Mouse (Mus musculus) heart, embryonic 15.5 days (tissue): ENCODE measurements around the gene Hipk2. TPM values are rescaled to one million over a fixed set of nuclear protein-coding genes. Genes with fewer than 3 reads are reported as not detected.

Experiments used
- ATAC-seq: fragments of 200-750 bp; cut with Nextera tagmentation; replicated peaks from 2 replicates; pipeline ENCODE4 v1.8.0; 2017; ENCODE audit warnings: low read depth, moderate TSS enrichment; ENCODE audit not compliant: insufficient number of reproducible peaks, insufficient read depth, low FRiP score
- H3K27ac ChIP-seq: fragments of 300-500 bp; sonication (generic); 2 replicates; pipeline ENCODE4 v1.5.1; 2015; ENCODE audit warnings: mild to moderate bottlenecking, inconsistent platforms
- H3K27me3 ChIP-seq: fragments of 300-500 bp; sonication (generic); 2 replicates; pipeline ENCODE4 v1.6.1; 2015; ENCODE audit warnings: inconsistent platforms
- H3K36me3 ChIP-seq: fragments of 300-500 bp; sonication (generic); 2 replicates; pipeline ENCODE4 v1.6.1; 2015; ENCODE audit warnings: mild to moderate bottlenecking, inconsistent platforms
- H3K4me1 ChIP-seq: fragments of 300-500 bp; sonication (generic); replicated peaks from 2 replicates; pipeline ENCODE4 v1.6.1; 2015; ENCODE audit warnings: inconsistent platforms
- H3K4me2 ChIP-seq: fragments of 300-500 bp; sonication (generic); 2 replicates; pipeline ENCODE4 v1.6.1; 2015; ENCODE audit warnings: inconsistent platforms, mild to moderate bottlenecking, moderate library complexity
- H3K4me3 ChIP-seq: fragments of 300-500 bp; sonication (generic); 2 replicates; pipeline ENCODE4 v1.5.1; 2015; ENCODE audit warnings: mild to moderate bottlenecking, inconsistent platforms
- H3K9ac ChIP-seq: fragments of 300-500 bp; sonication (generic); 2 replicates; pipeline ENCODE4 v1.6.1; 2015; ENCODE audit warnings: mild to moderate bottlenecking, inconsistent platforms
- H3K9me3 ChIP-seq: fragments of 300-500 bp; sonication (generic); replicated peaks from 2 replicates; pipeline ENCODE4 v1.6.1; 2016; ENCODE audit warnings: inconsistent platforms
- WGBS: fragments of 180-500 bp; shearing (Covaris S2); methylation state at CpG from one replicate; pipeline ENCODE4 v1.1.7; 2015; ENCODE audit warnings: mixed read lengths; 5-methylcytosine and 5-hydroxymethylcytosine counted together
- polyA plus RNA-seq: library from polyadenylated mRNA; unstranded; fragments of >200 nt; fragmentation: Nextera tagmentation; extraction: Ambion mirVana; gene quantifications from 2 replicates; pipeline ENCODE4 v1.2.1, GENCODE M21; 2015

The Hipk2 gene
- polyA plus RNA-seq, 1 experiment from 2014 or later, result 8.8 TPM

DNA sequence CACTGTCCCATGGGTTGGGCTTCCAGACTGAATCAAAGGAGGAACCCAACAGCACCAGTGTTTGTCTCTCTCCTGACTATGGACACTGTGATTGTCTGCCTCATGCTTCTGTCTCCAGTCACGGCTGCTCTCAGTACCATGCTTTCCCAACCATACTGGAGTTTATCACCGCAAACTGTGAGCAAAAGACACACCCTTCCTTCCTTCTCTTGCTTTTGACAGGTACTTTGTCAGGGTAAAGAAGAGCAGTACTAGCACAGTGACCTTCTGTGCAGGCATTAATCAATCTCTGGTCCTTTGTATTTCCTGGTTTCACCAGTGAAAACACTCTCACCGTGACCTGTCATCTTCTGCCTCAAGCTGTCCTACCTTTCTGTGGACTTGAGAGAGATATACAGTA lies 25.7 kb upstream of the Hipk2 start:
- no peak overlapping the region for H3K27ac ChIP-seq

GRCm38 (mm10) chr6:38901152-38901551 lies 25.2 kb upstream of the Hipk2 start:
- Histone ChIP-seq H3K9ac (no peak overlapping the region), H3K4me2 (no peak overlapping the region)
- 79% methylated on average over 4 of the region's 4 CpGs for WGBS

More for the DNA sequence above, 25.7 kb upstream of the Hipk2 start:
- Histone ChIP-seq H3K27me3 (no peaks in the 10 kb centered on the region), H3K4me2 (no peak overlapping the region), H3K4me1 (no peaks in the 10 kb centered on the region), H3K9ac (no peak overlapping the region), H3K36me3 (no peaks in the 10 kb centered on the region), H3K9me3 (no peaks in the 10 kb centered on the region), H3K4me3 (no peak overlapping the region)
- WGBS, result 66% methylated on average over 3 of the region's 3 CpGs
- ATAC-seq, result no peak

DNA sequence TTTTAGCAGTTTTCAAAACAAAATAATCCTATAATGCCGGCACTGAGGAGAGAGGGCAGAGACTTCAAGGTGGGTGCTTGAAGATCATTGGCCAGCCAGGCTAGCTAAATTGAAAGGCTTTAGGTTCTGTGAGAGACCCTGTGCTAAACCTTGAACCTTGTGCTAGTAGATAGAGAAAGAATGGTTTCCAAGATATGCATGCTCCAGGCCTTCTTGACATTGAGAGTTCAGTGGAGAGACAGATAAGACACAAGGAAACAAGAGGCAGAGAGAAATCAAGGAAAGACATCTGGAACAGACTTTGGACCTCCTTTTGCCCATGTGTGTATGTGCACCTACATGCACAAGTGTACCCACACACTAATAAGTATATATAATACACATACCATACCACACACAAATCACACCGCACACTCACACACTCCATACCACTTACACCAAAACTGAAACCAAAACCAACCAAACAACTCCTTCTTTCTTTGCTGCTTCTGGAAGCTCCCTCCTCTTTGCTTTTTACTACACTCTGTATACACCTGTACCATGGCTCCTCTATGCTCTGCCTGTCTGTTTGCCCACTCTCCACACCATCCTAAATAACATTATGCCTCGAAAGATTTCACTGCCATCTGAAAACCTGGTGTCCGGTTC lies 24.6 kb upstream of the Hipk2 start:
- Histone ChIP-seq H3K4me2 (no peak overlapping the region), H3K9ac (no peak overlapping the region), H3K4me3 (no peak overlapping the region), H3K36me3 (no peaks in the 10 kb centered on the region), H3K4me1 (no peaks in the 10 kb centered on the region), H3K27ac (no peak overlapping the region), H3K27me3 (no peaks in the 10 kb centered on the region), H3K9me3 (no peaks in the 10 kb centered on the region)
- no peak for ATAC-seq
- 85% methylated on average over 4 of the region's 4 CpGs for WGBS

More at GRCm38 (mm10) chr6:38901152-38901551, 25.2 kb upstream of the Hipk2 start:
- H3K36me3 ChIP-seq, result no peaks in the 10 kb centered on the region
- H3K27me3 ChIP-seq, result no peaks in the 10 kb centered on the region
- no peak overlapping the region for H3K4me3 ChIP-seq
- ATAC-seq, result no peak
- no peaks in the 10 kb centered on the region for H3K9me3 ChIP-seq
- no peak overlapping the region for H3K27ac ChIP-seq
- no peaks in the 10 kb centered on the region for H3K4me1 ChIP-seq

- no peaks in the 10 kb centered on the region for H3K9me3 ChIP-seq
- H3K4me2 ChIP-seq, result no peak overlapping the region
- H3K36me3 ChIP-seq, result no peaks in the 10 kb centered on the region
- 79% methylated on average over 4 of the region's 4 CpGs for WGBS
- no peak overlapping the region for H3K9ac ChIP-seq
- H3K4me3 ChIP-seq, result no peak overlapping the region
- no peak for ATAC-seq
- no peaks in the 10 kb centered on the region for H3K27me3 ChIP-seq
- H3K27ac ChIP-seq, result no peak overlapping the region
- H3K4me1 ChIP-seq, result no peaks in the 10 kb centered on the region
These were observed 24.1 kb upstream of the Hipk2 start for GRCm38 (mm10) chr6:38900073-38900472.

DNA sequence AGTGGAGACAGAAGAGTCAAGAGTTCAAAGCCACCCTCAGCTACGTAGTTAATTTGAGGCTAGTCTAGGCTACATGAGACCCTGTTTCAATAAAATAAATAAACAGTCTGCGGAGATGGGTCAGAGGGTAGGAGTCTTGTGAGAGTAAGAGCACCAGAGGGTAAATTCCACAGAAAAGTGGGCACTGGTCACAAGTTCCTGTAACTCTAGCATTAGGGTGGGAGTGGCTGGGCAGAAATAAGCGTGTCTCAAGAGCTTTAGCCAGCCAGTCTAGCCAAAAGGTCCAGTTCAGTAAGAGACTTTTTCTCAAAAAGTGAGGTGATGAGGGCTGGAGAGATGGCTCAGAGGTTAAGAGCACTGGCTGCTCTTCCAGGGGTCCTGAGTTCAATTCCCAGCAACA lies 17.6 kb upstream of the Hipk2 start:
- H3K4me2 ChIP-seq, result no peak overlapping the region
- H3K4me1 ChIP-seq, result no peaks in the 10 kb centered on the region
- WGBS, result 80% methylated on average over 3 of the region's 3 CpGs
- H3K9ac ChIP-seq, result no peak overlapping the region
- no peaks in the 10 kb centered on the region for H3K27me3 ChIP-seq
- H3K36me3 ChIP-seq, result no peaks in the 10 kb centered on the region
- H3K27ac ChIP-seq, result no peak overlapping the region
- H3K4me3 ChIP-seq, result no peak overlapping the region
- no peak for ATAC-seq
- no peaks in the 10 kb centered on the region for H3K9me3 ChIP-seq

- ATAC-seq, result no peak
- Histone ChIP-seq H3K4me2 (no peak overlapping the region), H3K36me3 (no peaks in the 10 kb centered on the region), H3K27me3 (no peaks in the 10 kb centered on the region), H3K4me1 (no peaks in the 10 kb centered on the region), H3K27ac (no peak overlapping the region), H3K9me3 (no peaks in the 10 kb centered on the region), H3K4me3 (no peak overlapping the region), H3K9ac (no peak overlapping the region)
- WGBS, result 51% methylated on average over 2 of the region's 2 CpGs
These were observed 16.1 kb upstream of the Hipk2 start for GRCm38 (mm10) chr6:38892017-38892416.

GRCm38 (mm10) chr6:38889156-38889555 lies 13.2 kb upstream of the Hipk2 start:
- H3K9me3 ChIP-seq, result no peaks in the 10 kb centered on the region
- H3K4me3 ChIP-seq, result no peak overlapping the region
- no peak overlapping the region for H3K27ac ChIP-seq
- no peaks in the 10 kb centered on the region for H3K27me3 ChIP-seq
- no peak overlapping the region for H3K4me2 ChIP-seq
- ATAC-seq, result no peak
- H3K9ac ChIP-seq, result no peak overlapping the region
- no peaks in the 10 kb centered on the region for H3K4me1 ChIP-seq
- no peaks in the 10 kb centered on the region for H3K36me3 ChIP-seq
- WGBS, result 73% methylated on average over 6 of the region's 6 CpGs

DNA sequence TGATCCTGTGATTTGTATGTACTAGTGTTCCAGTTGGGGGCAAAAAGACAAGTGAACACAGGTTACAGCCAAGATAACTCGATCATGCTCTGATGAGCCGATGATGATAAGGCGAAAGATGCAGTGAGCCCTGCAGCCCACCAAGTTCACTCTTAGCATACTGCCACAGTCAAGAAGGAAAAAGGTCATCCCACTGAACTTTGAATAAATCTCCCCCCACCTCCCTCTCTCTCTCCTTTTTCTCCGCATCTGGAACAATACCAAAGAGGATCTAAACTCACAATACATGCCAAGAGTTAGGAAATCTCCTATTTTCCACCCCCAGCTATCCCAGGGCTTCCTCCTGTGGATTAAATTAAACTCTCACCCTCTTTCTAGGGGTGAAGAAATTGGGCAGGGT lies 11.5 kb upstream of the Hipk2 start:
- ATAC-seq, result no peak
- Histone ChIP-seq H3K27ac (no peak overlapping the region), H3K4me2 (no peak overlapping the region), H3K9me3 (no peaks in the 10 kb centered on the region), H3K36me3 (no peaks in the 10 kb centered on the region), H3K4me3 (no peak overlapping the region), H3K9ac (no peak overlapping the region), H3K4me1 (peaks cover 9% of the 10 kb centered on the region), H3K27me3 (no peaks in the 10 kb centered on the region)
- WGBS, result 80% methylated on average over 4 of the region's 4 CpGs

- Histone ChIP-seq H3K9ac (no peak overlapping the region), H3K27ac (no peak overlapping the region), H3K9me3 (no peaks in the 10 kb centered on the region), H3K36me3 (no peaks in the 10 kb centered on the region), H3K4me1 (peaks cover 9% of the 10 kb centered on the region), H3K4me3 (no peak overlapping the region), H3K4me2 (no peak overlapping the region), H3K27me3 (no peaks in the 10 kb centered on the region)
- ATAC-seq, result no peak
- WGBS, result 67% methylated on average over 1 of the region's 1 CpGs
These were observed 9.2 kb upstream of the Hipk2 start for GRCm38 (mm10) chr6:38885132-38885531.

DNA sequence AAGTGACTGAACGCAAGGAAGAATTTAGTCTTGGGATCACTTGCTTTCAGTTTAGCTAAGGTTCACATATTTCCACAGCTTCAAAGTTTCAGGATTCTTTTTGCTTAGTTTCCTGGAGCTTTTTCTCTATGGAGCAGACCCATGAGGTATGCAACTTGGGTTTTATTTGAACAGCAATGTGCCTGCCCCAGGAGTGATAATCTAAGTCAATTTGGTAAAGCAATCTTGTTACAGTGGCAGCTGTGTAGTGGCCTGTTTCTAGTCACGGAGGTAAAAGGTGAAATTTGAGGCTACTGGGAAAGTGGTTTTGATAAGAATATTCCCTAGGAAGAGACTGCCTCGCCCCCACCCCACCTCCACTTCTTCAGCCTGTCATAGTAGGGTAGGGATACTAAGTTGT lies 8.5 kb upstream of the Hipk2 start:
- ATAC-seq, result no peak
- no peak overlapping the region for H3K4me3 ChIP-seq
- H3K9me3 ChIP-seq, result no peaks in the 10 kb centered on the region
- H3K4me1 ChIP-seq, result peaks cover 9% of the 10 kb centered on the region
- H3K36me3 ChIP-seq, result no peaks in the 10 kb centered on the region
- H3K27me3 ChIP-seq, result no peaks in the 10 kb centered on the region
- H3K9ac ChIP-seq, result no peak overlapping the region
- 49% methylated on average over 3 of the region's 3 CpGs for WGBS
- no peak overlapping the region for H3K4me2 ChIP-seq
- H3K27ac ChIP-seq, result no peak overlapping the region

GRCm38 (mm10) chr6:38882728-38883171 lies 6.8 kb upstream of the Hipk2 start:
- Histone ChIP-seq H3K36me3 (no peaks in the 10 kb centered on the region), H3K4me2 (no peak overlapping the region), H3K4me3 (no peak overlapping the region), H3K27ac (no peak overlapping the region), H3K4me1 (peaks cover 9% of the 10 kb centered on the region), H3K27me3 (no peaks in the 10 kb centered on the region), H3K9me3 (no peaks in the 10 kb centered on the region), H3K9ac (no peak overlapping the region)
- WGBS, result 48% methylated on average over 6 of the region's 6 CpGs
- ATAC-seq, result no peak

DNA sequence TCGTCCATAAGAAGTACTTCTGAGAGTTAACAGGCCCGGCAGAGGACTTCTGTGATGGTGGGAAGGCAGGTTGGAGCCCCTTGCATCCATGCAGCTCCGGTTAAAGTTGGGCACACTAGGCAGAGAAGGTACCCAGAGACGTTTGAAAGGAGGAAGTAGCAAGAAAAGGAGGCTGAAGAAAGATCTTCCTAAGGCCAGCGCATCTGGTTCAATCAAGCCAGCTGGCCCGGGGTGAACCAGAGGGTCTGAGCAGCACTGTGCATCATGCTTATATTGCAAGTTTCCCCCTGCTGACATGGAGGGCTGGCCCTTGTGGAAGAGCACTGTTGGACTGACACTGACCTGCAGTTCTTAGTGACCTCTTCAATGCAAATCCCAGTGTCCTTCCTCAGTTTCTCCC lies 6.0 kb upstream of the Hipk2 start:
- H3K36me3 ChIP-seq, result no peaks in the 10 kb centered on the region
- H3K4me2 ChIP-seq, result no peak overlapping the region
- no peak overlapping the region for H3K9ac ChIP-seq
- peaks cover 12% of the 10 kb centered on the region for H3K4me1 ChIP-seq
- H3K27ac ChIP-seq, result no peak overlapping the region
- H3K4me3 ChIP-seq, result no peak overlapping the region
- WGBS, result 67% methylated on average over 6 of the region's 6 CpGs
- no peaks in the 10 kb centered on the region for H3K9me3 ChIP-seq
- no peak for ATAC-seq
- no peaks in the 10 kb centered on the region for H3K27me3 ChIP-seq
